Mouse (Mus musculus) heart, adult 2 months (tissue): ENCODE results near the gene Supt6. TPM values are rescaled to one million over a fixed set of nuclear protein-coding genes. Genes with fewer than 3 reads are reported as not detected.

Experiments
- DNase-seq, 2 experiments: peaks; one replicate each; pipeline ENCODE4 v3.0.0; 2021
- H3K27ac ChIP-seq: fragments of 200-600 bp; 2 replicates; pipeline ENCODE4 v1.8.1; 2022
- H3K27me3 ChIP-seq: fragments of 200-500 bp; 2 replicates; pipeline ENCODE4 v1.6.1; 2012; ENCODE audit warnings: mild to moderate bottlenecking, low read length, inconsistent platforms, mixed read lengths; ENCODE audit not compliant: control insufficient read depth, insufficient read depth
- H3K36me3 ChIP-seq: fragments of 200-500 bp; 2 replicates; pipeline ENCODE4 v1.6.1; 2012; ENCODE audit warnings: low read length, inconsistent platforms; ENCODE audit not compliant: control insufficient read depth, insufficient read depth
- H3K4me1 ChIP-seq: fragments of 200-500 bp; 2 replicates; pipeline ENCODE4 v1.6.1; 2011; ENCODE audit warnings: low read length; ENCODE audit not compliant: control insufficient read depth, insufficient read depth
- H3K4me3 ChIP-seq: fragments of 200-600 bp; 2 replicates; pipeline ENCODE4 v1.8.1; 2022
- H3K79me2 ChIP-seq: fragments of 200-500 bp; replicated peaks from 2 replicates; pipeline ENCODE4 v1.6.1; 2012; ENCODE audit warnings: mild to moderate bottlenecking, inconsistent platforms, low read length, moderate library complexity, mixed read lengths; ENCODE audit not compliant: control insufficient read depth, insufficient read depth
- H3K9ac ChIP-seq: fragments of 200-500 bp; 2 replicates; pipeline ENCODE4 v1.6.1; 2012; ENCODE audit warnings: low read depth, mild to moderate bottlenecking, control low read depth, inconsistent platforms, low read length, mixed read lengths
- CTCF ChIP-seq: fragments of 200-600 bp; IDR thresholded peaks from 2 replicates; pipeline ENCODE4 v1.8.1; 2022; ENCODE audit warnings: antibody characterized with exemption, mild to moderate bottlenecking, moderate library complexity
- EP300 ChIP-seq: fragments of 200-500 bp; IDR thresholded peaks from 2 replicates; pipeline ENCODE4 v1.6.1; 2011; ENCODE audit warnings: low read depth, low read length, control low read depth; ENCODE audit not compliant: insufficient read depth
- POLR2A ChIP-seq: fragments of 200-500 bp; IDR thresholded peaks from 2 replicates; pipeline ENCODE4 v1.6.1; 2011; ENCODE audit warnings: mild to moderate bottlenecking, low read depth, low read length, control low read depth; ENCODE audit not compliant: insufficient read depth
- WGBS: fragments of 180-500 bp; shearing (Covaris S2); methylation state at CpG from one replicate; pipeline ENCODE4 v1.1.7; 2018; 5-methylcytosine and 5-hydroxymethylcytosine counted together
- intact Hi-C: fragments of 180-260 bp; cut with DNase I; formaldehyde crosslinking; loops from one replicate; pipeline ENCODE4 v1.15.1; 2025
- polyA plus RNA-seq: library from polyadenylated mRNA; depleted of rRNA; stranded (reverse); fragments of >200 nt; gene quantifications from 2 replicates; pipeline ENCODE4 v1.2.3, GENCODE M21; 2012
- total RNA-seq, 2 experiments: library from RNA; stranded (reverse); gene quantifications; 2 replicates each; pipeline ENCODE4 v1.2.3; 2021

The Supt6 gene
- total and polyA plus RNA-seq, 3 experiments: 13.1 to 32.1 (median 29.5) TPM

- no peaks in the 10 kb centered on the region for H3K79me2 ChIP-seq
- H3K4me1 ChIP-seq: peaks cover 3% of the 10 kb centered on the region; the same call in 1 of the 2 replicates
- H3K9ac ChIP-seq: no peak overlapping the region
- TF ChIP-seq CTCF: no peak
- no peak for TF ChIP-seq POLR2A
- H3K36me3 ChIP-seq: no peaks in the 10 kb centered on the region
- peak overlapping the region; percentile 62 for H3K27ac ChIP-seq
- intact Hi-C loops: loop anchor here (5.0 kb wide), 1 partner anchor 559 kb away; the partner anchor contains the start of gene Taok1
- H3K4me3 ChIP-seq: peak overlapping the region; percentile 53; the same call in 1 of the 2 replicates
- 82% methylated on average over 4 of the region's 4 CpGs for WGBS
- no peak for DNase-seq
- no peaks in the 10 kb centered on the region for H3K27me3 ChIP-seq
Measured at GRCm38 (mm10) chr11:78166161-78166560, 79.6 kb downstream of the Supt6 start.

- WGBS: 2% methylated on average over 16 of the region's 16 CpGs
- Histone ChIP-seq H3K4me1 (peaks cover 3% of the 10 kb centered on the region; the same call in 1 of the 2 replicates), H3K9ac (peak overlapping the region; percentile 68), H3K27me3 (no peaks in the 10 kb centered on the region), H3K4me3 (peak overlapping the region; percentile 53), H3K36me3 (no peaks in the 10 kb centered on the region), H3K79me2 (no peaks in the 10 kb centered on the region), H3K27ac (peak overlapping the region; percentile 62)
- TF ChIP-seq EP300: no peak
- no peak for TF ChIP-seq CTCF
- no peak for TF ChIP-seq POLR2A
- DNase-seq: no peak
- intact Hi-C loops: loop anchor here (2.0 to 5.0 kb wide), 2 partner anchors 85 to 558 kb away; partner anchors contain the start of genes Eral1 and Taok1
Measured at GRCm38 (mm10) chr11:78165761-78166109, 80.1 kb downstream of the Supt6 start.

- H3K4me3 ChIP-seq: peak within 1 kb of the TSS; percentile 95
- peaks cover 3% of the 10 kb centered on the region; the same call in 1 of the 2 replicates for H3K4me1 ChIP-seq
- peak within 1 kb of the TSS; percentile 86 for H3K9ac ChIP-seq
- intact Hi-C loops: loop anchor here (2.0 to 5.0 kb wide), 2 partner anchors 84 to 558 kb away; partner anchors contain the start of genes Eral1 and Taok1
- peak within 1 kb of the TSS; percentile 84 for H3K27ac ChIP-seq
- no peaks in the 10 kb centered on the region for H3K36me3 ChIP-seq
- under 1% methylated on average over 76 of the region's 78 CpGs for WGBS
- TF ChIP-seq EP300: 0 out of 2 replicates have a peak, but pooled peaks have one; percentile 46
- TF ChIP-seq POLR2A: no peak; the same call in 1 of the 2 replicates
- TF ChIP-seq CTCF: peak; percentile 51
- no peaks in the 10 kb centered on the region for H3K79me2 ChIP-seq
- no peaks in the 10 kb centered on the region for H3K27me3 ChIP-seq
- DNase-seq: peak; percentile 91
Measured at GRCm38 (mm10) chr11:78164924-78165760, 80.6 kb downstream of the Supt6 start, which contains the start of gene Traf4. Gene Traf4 (minus strand): TSS chr11:78165589.

- intact Hi-C loops: loop anchor here (2.0 kb wide), 1 partner anchor 84 kb away; the partner anchor contains the start of gene Eral1
Measured at GRCm38 (mm10) chr11:78164604-78164923, 81.2 kb downstream of the Supt6 start.

GRCm38 (mm10) chr11:78163681-78164603, 81.8 kb downstream of the Supt6 start:
- peak; percentile 64 to 66 for DNase-seq
- Histone ChIP-seq H3K27me3 (no peaks in the 10 kb centered on the region), H3K4me3 (peak overlapping the region; percentile 95), H3K79me2 (no peaks in the 10 kb centered on the region), H3K9ac (peak overlapping the region; percentile 86), H3K36me3 (no peaks in the 10 kb centered on the region), H3K27ac (peak overlapping the region; percentile 84), H3K4me1 (peaks cover 3% of the 10 kb centered on the region; the same call in 1 of the 2 replicates)
- TF ChIP-seq POLR2A (peak; percentile 14; the same call in 1 of the 2 replicates), CTCF (no peak), EP300 (no peak)
- intact Hi-C loops: loop anchor here (2.0 kb wide), 1 partner anchor 83 kb away; the partner anchor contains the start of gene Eral1
- 8% methylated on average over 22 of the region's 22 CpGs for WGBS

More at GRCm38 (mm10) chr11:78164604-78164923, 81.2 kb downstream of the Supt6 start:
- Histone ChIP-seq H3K79me2 (no peaks in the 10 kb centered on the region), H3K36me3 (no peaks in the 10 kb centered on the region), H3K27me3 (no peaks in the 10 kb centered on the region), H3K4me1 (peaks cover 3% of the 10 kb centered on the region; the same call in 1 of the 2 replicates), H3K27ac (peak overlapping the region; percentile 84), H3K9ac (peak overlapping the region; percentile 86), H3K4me3 (peak overlapping the region; percentile 95)
- 5% methylated on average over 14 of the region's 14 CpGs for WGBS
- no peak for TF ChIP-seq POLR2A
- TF ChIP-seq CTCF: no peak
- no peak for TF ChIP-seq EP300
- DNase-seq: no peak
